30 mouse cellular contexts compared by ENCODE assay signal in genomic region chr5:140226871-140227270, GRCm38 (mm10).
DNase-seq lines count a peak whose midpoint lies in the region; ATAC-seq lines count a peak whose summit lies in the region.
"Had no signal": no experiment of that assay in that cellular context is flagged by ENCODE, and none has a peak within 500 bp of the region (broad histone marks: within the 10 kb centered on the region; RNA-seq: fewer than 3 reads in every experiment).

No protein-coding gene starts in this region.

- no peak for ATAC-seq in forebrain, embryonic 15.5 days (replicated peaks)
- ATAC-seq in kidney, embryonic 14.5 days (ENCODE audit: low FRiP score, low TSS enrichment) = no peak
- no peak for ATAC-seq in midbrain, embryonic 13.5 days
- ATAC-seq: lung, postnatal 0 days had no signal

- H3K36me3 ChIP-seq in forebrain, embryonic 10.5 days (replicated peaks) = peaks cover 9% of the 10 kb centered on the region; the same call in 1 of the 2 replicates
- no peaks in the 10 kb centered on the region for H3K36me3 ChIP-seq in forebrain, embryonic 15.5 days
- H3K36me3 ChIP-seq in kidney, embryonic 14.5 days (ENCODE audit: control insufficient read depth, insufficient read depth, low read length) = no peaks in the 10 kb centered on the region
- peaks cover 11% of the 10 kb centered on the region; the same call in 1 of the 2 replicates for H3K36me3 ChIP-seq in midbrain, embryonic 10.5 days
- no peaks in the 10 kb centered on the region for H3K36me3 ChIP-seq in midbrain, embryonic 13.5 days
- H3K36me3 ChIP-seq: embryonic facial prominence, embryonic 15.5 days; limb, embryonic 15.5 days; liver, embryonic 13.5 days; neural tube, embryonic 13.5 days had no signal

- intact Hi-C loops in gastrocnemius, postnatal 36 days (cut with DNase I) = no loop called here

- H3K27ac ChIP-seq in forebrain, embryonic 10.5 days = peak overlapping the region; percentile 32; the same call in 1 of the 2 replicates
- H3K27ac ChIP-seq in forebrain, embryonic 15.5 days (replicated peaks) = no peak overlapping the region
- peak overlapping the region; percentile 42; the same call in 1 of the 2 replicates for H3K27ac ChIP-seq in kidney, embryonic 14.5 days (ENCODE audit: low read depth, low read length)
- peak overlapping the region; percentile 55 for H3K27ac ChIP-seq in midbrain, embryonic 10.5 days (replicated peaks)
- no peak overlapping the region for H3K27ac ChIP-seq in midbrain, embryonic 13.5 days
- H3K27ac ChIP-seq: embryonic facial prominence, embryonic 10.5 days; embryonic facial prominence, embryonic 15.5 days; hindbrain, embryonic 14.5 days; limb, embryonic 10.5 days; limb, embryonic 15.5 days; liver, embryonic 13.5 days; neural tube, embryonic 13.5 days; stomach, postnatal 0 days had no signal

- no peaks in the 10 kb centered on the region for H3K27me3 ChIP-seq in forebrain, embryonic 10.5 days (ENCODE audit: poor library complexity, severe bottlenecking)
- H3K27me3 ChIP-seq in forebrain, embryonic 15.5 days = no peaks in the 10 kb centered on the region
- H3K27me3 ChIP-seq in kidney, embryonic 14.5 days (ENCODE audit: control insufficient read depth, insufficient read depth, low read length) = no peaks in the 10 kb centered on the region
- H3K27me3 ChIP-seq in midbrain, embryonic 10.5 days (ENCODE audit: low read depth, poor library complexity, severe bottlenecking) = no peaks in the 10 kb centered on the region
- H3K27me3 ChIP-seq in midbrain, embryonic 13.5 days = no peaks in the 10 kb centered on the region
- H3K27me3 ChIP-seq: embryonic facial prominence, embryonic 15.5 days; limb, embryonic 15.5 days; liver, embryonic 13.5 days; neural tube, embryonic 13.5 days had no signal

- H3K9me3 ChIP-seq in forebrain, embryonic 10.5 days = no peaks in the 10 kb centered on the region
- no peaks in the 10 kb centered on the region for H3K9me3 ChIP-seq in forebrain, embryonic 15.5 days
- H3K9me3 ChIP-seq in kidney, embryonic 14.5 days (ENCODE audit: control insufficient read depth, low read length) = no peaks in the 10 kb centered on the region
- H3K9me3 ChIP-seq in midbrain, embryonic 10.5 days (replicated peaks) = no peaks in the 10 kb centered on the region
- no peaks in the 10 kb centered on the region for H3K9me3 ChIP-seq in midbrain, embryonic 13.5 days
- H3K9me3 ChIP-seq: embryonic facial prominence, embryonic 10.5 days; embryonic facial prominence, embryonic 15.5 days; G1E; limb, embryonic 10.5 days; limb, embryonic 15.5 days; liver, embryonic 13.5 days; neural tube, embryonic 13.5 days had no signal

- no peak for DNase-seq in forebrain, embryonic 10.5 days (ENCODE audit: extremely low spot score, low spot score)
- no peak for DNase-seq in kidney, postnatal 25 days
- no peak for DNase-seq in midbrain, embryonic 10.5 days (ENCODE audit: low spot score)
- DNase-seq in thymus, postnatal 4 days = peak; percentile 48
- no peak for DNase-seq in gastrocnemius, postnatal 36 days
- DNase-seq: adrenal gland, adult 8-10 months; cerebellum, adult 2 months; cerebellum, postnatal 25 days; gastrocnemius, postnatal 14 days; heart, adult 18-20 months; heart, postnatal 36 days; kidney, adult 8-10 months; layer of hippocampus, adult 9-11 months; liver, embryonic 13.5 days; lung, adult 18-20 months; lung, postnatal 4 days; right cerebral cortex, postnatal 4 days had no signal

- H3K4me3 ChIP-seq in forebrain, embryonic 10.5 days = no peak overlapping the region
- H3K4me3 ChIP-seq in forebrain, embryonic 15.5 days = no peak overlapping the region
- no peak overlapping the region for H3K4me3 ChIP-seq in kidney, embryonic 14.5 days (ENCODE audit: low read length)
- no peak overlapping the region for H3K4me3 ChIP-seq in midbrain, embryonic 10.5 days
- no peak overlapping the region for H3K4me3 ChIP-seq in midbrain, embryonic 13.5 days (replicated peaks)
- H3K4me3 ChIP-seq: embryonic facial prominence, embryonic 10.5 days; embryonic facial prominence, embryonic 15.5 days; limb, embryonic 10.5 days; limb, embryonic 15.5 days; liver, embryonic 13.5 days; neural tube, embryonic 13.5 days had no signal

- peaks cover 33% of the 10 kb centered on the region for H3K4me1 ChIP-seq in forebrain, embryonic 10.5 days
- peaks cover 14% of the 10 kb centered on the region for H3K4me1 ChIP-seq in forebrain, embryonic 15.5 days
- 0 out of 2 replicates have a peak, but pooled peaks cover 6% of the 10 kb centered on the region for H3K4me1 ChIP-seq in kidney, embryonic 14.5 days (ENCODE audit: control insufficient read depth, insufficient read depth, low read length)
- peaks cover 28% of the 10 kb centered on the region for H3K4me1 ChIP-seq in midbrain, embryonic 10.5 days
- peaks cover 31% of the 10 kb centered on the region for H3K4me1 ChIP-seq in midbrain, embryonic 13.5 days (replicated peaks)
- H3K4me1 ChIP-seq: limb, embryonic 15.5 days had no signal

- no peak overlapping the region for H3K9ac ChIP-seq in forebrain, embryonic 15.5 days (replicated peaks)
- no peak overlapping the region for H3K9ac ChIP-seq in kidney, embryonic 14.5 days (ENCODE audit: low read depth, low read length)
- no peak overlapping the region for H3K9ac ChIP-seq in midbrain, embryonic 13.5 days (replicated peaks)
- H3K9ac ChIP-seq: embryonic facial prominence, embryonic 15.5 days; hindbrain, embryonic 14.5 days; limb, embryonic 15.5 days; liver, embryonic 13.5 days; neural tube, embryonic 13.5 days had no signal

- H3K4me2 ChIP-seq in forebrain, embryonic 15.5 days (replicated peaks) = no peak overlapping the region
- no peak overlapping the region for H3K4me2 ChIP-seq in kidney, embryonic 14.5 days (replicated peaks; ENCODE audit: low read depth, low read length)
- H3K4me2 ChIP-seq in midbrain, embryonic 13.5 days (replicated peaks) = no peak overlapping the region
- H3K4me2 ChIP-seq: embryonic facial prominence, embryonic 15.5 days; heart, embryonic 11.5 days; hindbrain, embryonic 14.5 days; limb, embryonic 15.5 days; liver, embryonic 13.5 days; neural tube, embryonic 13.5 days had no signal

- 84% methylated on average over 3 of the region's 3 CpGs for WGBS in forebrain, embryonic 10.5 days
- 77% methylated on average over 3 of the region's 3 CpGs for WGBS in forebrain, embryonic 15.5 days
- WGBS in kidney, embryonic 14.5 days = 82% methylated on average over 3 of the region's 3 CpGs
- WGBS in midbrain, embryonic 10.5 days = 92% methylated on average over 3 of the region's 3 CpGs
- 82% methylated on average over 3 of the region's 3 CpGs for WGBS in midbrain, embryonic 13.5 days

Comparison
In these comparisons a context has a peak if more than half of its experiments do, and no peak if none do; other contexts are left out.
1. H3K27ac ChIP-seq: peak in forebrain, embryonic 10.5 days (single experiment), kidney, embryonic 14.5 days (single experiment) and midbrain, embryonic 10.5 days (single experiment); none in forebrain, embryonic 15.5 days (single experiment) and midbrain, embryonic 13.5 days (single experiment).